Mouse (Mus musculus) kidney, adult 8-10 months (tissue): ENCODE measurements at regions not wholly inside any gene's neighbourhood (a gene's known extent, or its start where the extent isn't known, plus 50 kb on each side); places are given as distances from the start of the nearest gene placed in this dataset.

ENCODE experiments used
- DNase-seq, 2 experiments: peaks; one replicate each; pipeline ENCODE4 v3.0.0; 2022

DNA sequence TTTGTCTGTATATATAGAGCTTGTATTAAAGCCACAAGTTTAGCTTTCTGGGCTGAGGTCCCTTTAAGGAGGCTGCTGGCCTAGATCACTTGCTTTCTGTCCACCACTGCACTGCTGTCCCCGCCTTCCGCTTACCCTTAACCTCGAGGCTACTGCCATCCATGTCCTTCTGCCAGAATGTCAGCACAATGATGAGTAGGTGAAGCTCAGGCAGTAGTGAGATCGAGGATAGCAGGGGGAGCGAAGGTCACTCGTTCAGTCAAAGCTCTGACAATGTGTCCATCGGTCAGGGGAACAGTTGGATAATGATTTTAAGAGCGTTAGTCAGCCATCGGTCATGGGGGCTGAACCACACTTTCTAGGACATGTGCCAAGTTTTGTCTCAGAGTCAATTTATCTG is 89.6 kb downstream of the Gm3604 start:
- peak; percentile 0 to 12 for DNase-seq

DNA sequence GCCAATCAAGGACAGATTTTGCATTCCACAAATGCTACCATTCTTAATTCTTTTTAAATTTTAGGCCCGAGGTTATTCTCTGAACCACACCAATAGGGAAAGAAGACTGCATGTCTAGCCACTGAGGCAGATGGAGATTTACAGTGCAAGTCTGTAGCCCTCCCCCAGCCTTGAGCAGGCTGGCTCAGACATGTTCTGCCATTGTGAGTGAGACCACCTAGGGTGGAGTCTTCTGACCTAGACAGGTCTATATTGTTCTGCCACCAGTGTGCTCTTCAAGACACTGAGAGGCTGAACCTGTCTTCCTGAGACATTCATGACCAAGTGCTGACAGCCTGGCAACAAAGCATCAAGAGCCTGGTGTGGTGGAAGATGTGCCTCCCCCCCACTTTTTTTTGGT is 96.1 kb downstream of the Gm3604 start:
- no peak for DNase-seq
